Comparison of ENCODE assay signal across 12 mouse cellular contexts in the genomic region with DNA sequence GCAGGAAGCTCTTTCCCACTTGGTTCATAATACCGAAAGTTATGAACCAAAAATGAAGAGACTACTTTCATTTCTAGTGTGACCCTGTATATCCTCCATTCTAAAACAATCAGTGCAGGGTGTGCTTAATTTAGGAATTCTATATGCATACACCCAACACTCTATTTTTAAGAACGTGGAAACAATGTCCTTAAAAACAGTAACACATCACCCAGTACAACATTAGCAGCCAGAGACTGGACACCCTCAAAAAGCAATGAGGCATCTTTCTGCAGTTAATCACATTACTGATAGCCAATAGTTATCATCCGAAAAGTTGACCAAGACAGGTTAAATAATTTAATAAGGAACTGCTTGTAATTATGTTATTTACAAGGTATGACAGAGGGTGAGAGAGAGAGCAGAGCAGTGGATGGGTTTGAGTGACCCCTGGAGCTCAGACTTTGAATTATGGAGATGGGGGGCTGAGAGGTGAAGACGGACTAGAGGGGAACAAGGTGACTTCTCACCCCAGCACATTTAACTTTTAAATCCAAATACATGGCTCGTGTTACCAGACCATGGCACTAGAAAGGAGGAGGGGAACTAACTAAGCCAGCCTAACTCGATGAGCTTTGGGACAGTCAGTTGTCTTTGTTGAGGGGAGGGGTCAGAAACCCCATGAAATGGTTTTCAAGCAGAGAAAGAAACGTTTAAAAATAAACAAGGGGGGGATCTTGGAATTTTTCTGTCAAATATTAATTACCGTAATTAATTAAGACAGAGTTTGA. TPM values are rescaled to one million over a fixed set of nuclear protein-coding genes. Genes with fewer than 3 reads are reported as not detected.
A peak's percentile ranks its signal among the peaks of the same experiment; 100 is the strongest.
DNase-seq lines count a peak whose midpoint lies in the region; ATAC-seq and TF ChIP-seq lines count a peak whose summit lies in the region.
"Had no signal": no experiment of that assay in that cellular context is flagged by ENCODE, and none has a peak within 500 bp of the region (broad histone marks: within the 10 kb centered on the region; RNA-seq: fewer than 3 reads in every experiment).

No protein-coding gene starts in this region.

- no peak overlapping the region for H3K4me3 ChIP-seq in liver, postnatal 0 days (ENCODE audit: low read depth, low read length)
- no peak overlapping the region for H3K4me3 ChIP-seq in liver, embryonic 12.5 days
- H3K4me3 ChIP-seq in embryonic fibroblast, embryonic 13.5 days (ENCODE audit: insufficient read depth, low read length): peak overlapping the region; percentile 67
- H3K4me3 ChIP-seq in limb, embryonic 10.5 days: peak overlapping the region; percentile 84
- H3K4me3 ChIP-seq in stomach, embryonic 16.5 days (replicated peaks; ENCODE audit: low read length): peak overlapping the region; percentile 35

- H3K4me1 ChIP-seq in liver, postnatal 0 days (ENCODE audit: insufficient read depth): peaks cover 15% of the 10 kb centered on the region
- H3K4me1 ChIP-seq in liver, embryonic 12.5 days: peaks cover 24% of the 10 kb centered on the region
- H3K4me1 ChIP-seq in embryonic fibroblast, embryonic 13.5 days (ENCODE audit: control insufficient read depth, insufficient read depth, low read length): peaks cover 1% of the 10 kb centered on the region
- peaks cover 93% of the 10 kb centered on the region for H3K4me1 ChIP-seq in limb, embryonic 10.5 days
- H3K4me1 ChIP-seq in stomach, embryonic 16.5 days (ENCODE audit: control insufficient read depth, insufficient read depth, low read length): peaks cover 27% of the 10 kb centered on the region

- H3K4me2 ChIP-seq in liver, postnatal 0 days (ENCODE audit: low read depth, low read length): peak overlapping the region; percentile 48
- no peak overlapping the region for H3K4me2 ChIP-seq in liver, embryonic 12.5 days
- H3K4me2 ChIP-seq in stomach, embryonic 16.5 days (ENCODE audit: low read depth, low read length): peak overlapping the region; percentile 27; the same call in 1 of the 2 replicates

- H3K27ac ChIP-seq in liver, postnatal 0 days (ENCODE audit: low read depth): no peak overlapping the region
- no peak overlapping the region for H3K27ac ChIP-seq in liver, embryonic 12.5 days
- no peak overlapping the region for H3K27ac ChIP-seq in embryonic fibroblast, embryonic 13.5 days (ENCODE audit: insufficient read depth, low read length)
- H3K27ac ChIP-seq in limb, embryonic 10.5 days: peak overlapping the region; percentile 92
- H3K27ac ChIP-seq in stomach, embryonic 16.5 days (ENCODE audit: low read length): no peak overlapping the region

- TF ChIP-seq POLR2A in embryonic fibroblast, embryonic 13.5 days (IDR thresholded peaks at IDR 0.05; ENCODE audit: low read depth, low read length): no peak

- H3K9ac ChIP-seq in liver, postnatal 0 days (replicated peaks): no peak overlapping the region
- no peak overlapping the region for H3K9ac ChIP-seq in liver, embryonic 12.5 days
- no peak overlapping the region for H3K9ac ChIP-seq in stomach, embryonic 16.5 days (ENCODE audit: low read length)

- no peaks in the 10 kb centered on the region for H3K36me3 ChIP-seq in liver, postnatal 0 days (replicated peaks; ENCODE audit: insufficient read depth, low read length)
- no peaks in the 10 kb centered on the region for H3K36me3 ChIP-seq in liver, embryonic 12.5 days
- peaks cover 5% of the 10 kb centered on the region; the same call in 1 of the 2 replicates for H3K36me3 ChIP-seq in limb, embryonic 10.5 days
- no peaks in the 10 kb centered on the region for H3K36me3 ChIP-seq in stomach, embryonic 16.5 days (ENCODE audit: control insufficient read depth, insufficient read depth, low read length)

- ATAC-seq in liver, postnatal 0 days: no peak
- no peak for ATAC-seq in liver, embryonic 12.5 days
- no peak for ATAC-seq in stomach, embryonic 16.5 days (ENCODE audit: insufficient read depth, low FRiP score)

- H3K27me3 ChIP-seq in liver, postnatal 0 days (ENCODE audit: insufficient read depth, low read length): peaks cover 95% of the 10 kb centered on the region
- peaks cover 97% of the 10 kb centered on the region for H3K27me3 ChIP-seq in liver, embryonic 12.5 days (replicated peaks)
- peaks cover 69% of the 10 kb centered on the region for H3K27me3 ChIP-seq in limb, embryonic 10.5 days (ENCODE audit: low read depth, poor library complexity, severe bottlenecking)
- H3K27me3 ChIP-seq in stomach, embryonic 16.5 days (ENCODE audit: control insufficient read depth, insufficient read depth, low read length): peaks cover 82% of the 10 kb centered on the region

- WGBS in liver, postnatal 0 days (ENCODE audit: insufficient replicate concordance): 6% methylated on average over 8 of the region's 8 CpGs
- 6% methylated on average over 8 of the region's 8 CpGs for WGBS in liver, embryonic 12.5 days (ENCODE audit: insufficient replicate concordance)
- WGBS in limb, embryonic 10.5 days: 1% methylated on average over 8 of the region's 8 CpGs
- WGBS in stomach, embryonic 16.5 days: 10% methylated on average over 8 of the region's 8 CpGs

- TF ChIP-seq EP300 in liver, postnatal 0 days (IDR thresholded peaks at IDR 0.05; ENCODE audit: low read depth): no peak

- DNase-seq in liver, postnatal 0 days: no peak
- DNase-seq in limb, embryonic 10.5 days (ENCODE audit: low spot score): no peak
- DNase-seq in testis, postnatal 10 days (ENCODE audit: low spot score): no peak
- no peak for DNase-seq in lung, postnatal 4 days
- DNase-seq in gastrocnemius, postnatal 25 days: no peak
- DNase-seq: cerebellum, adult 9-10 months; gastrocnemius, postnatal 14 days; thymus, postnatal 4 days had no signal

- TF ChIP-seq CTCF in liver, postnatal 0 days (IDR thresholded peaks at IDR 0.05; ENCODE audit: low read depth): no peak
- no peak for TF ChIP-seq CTCF in embryonic fibroblast, embryonic 13.5 days (IDR thresholded peaks at IDR 0.05; ENCODE audit: borderline replicate concordance, insufficient read depth, low read length)

- H3K9me3 ChIP-seq in liver, postnatal 0 days (ENCODE audit: low read length): no peaks in the 10 kb centered on the region
- H3K9me3 ChIP-seq in liver, embryonic 12.5 days (replicated peaks): no peaks in the 10 kb centered on the region
- H3K9me3 ChIP-seq in limb, embryonic 10.5 days (replicated peaks): no peaks in the 10 kb centered on the region
- no peaks in the 10 kb centered on the region for H3K9me3 ChIP-seq in stomach, embryonic 16.5 days (replicated peaks; ENCODE audit: control insufficient read depth, low read length)

RNA-seq across cellular contexts. Expression of gene Ebf3, which starts 2.7 kb away (rescaled TPM):
- 0.05 TPM in 1 of 2 replicates, not detected in the other for polyA plus RNA-seq in liver, postnatal 0 days (2015; fragmentation: Nextera tagmentation; extraction: Ambion mirVana)
- 0.07 and 0.10 TPM in 2 replicates for polyA plus RNA-seq in liver, embryonic 12.5 days (2016; fragmentation: Nextera tagmentation; extraction: Ambion mirVana)
- 12.9 and 17.0 TPM in 2 replicates for polyA plus RNA-seq in embryonic fibroblast, embryonic 13.5 days (2011; ENCODE audit: insufficient read length, low read depth, missing spikeins)
- 3.1 and 6.3 TPM in 2 replicates for polyA plus RNA-seq in limb, embryonic 10.5 days (2016; fragmentation: Nextera tagmentation; extraction: Ambion mirVana)
- polyA plus RNA-seq in stomach, embryonic 16.5 days (2015; fragmentation: Nextera tagmentation; extraction: Ambion mirVana): 0.79 and 0.84 TPM in 2 replicates
- total RNA-seq in gastrocnemius, postnatal 25 days (2021): 1 to 10 TPM; 6.6 to 8.6 TPM
- polyA plus RNA-seq: liver, adult 2 months had no signal

Comparison
In these comparisons a context has a peak if more than half of its experiments do, and no peak if none do; other contexts are left out.
1. H3K4me3 ChIP-seq: peak in embryonic fibroblast, embryonic 13.5 days (single experiment), limb, embryonic 10.5 days (single experiment) and stomach, embryonic 16.5 days (single experiment); none in liver, postnatal 0 days (single experiment) and liver, embryonic 12.5 days (single experiment).